Mouse (Mus musculus) CH12.LX (cell line): ENCODE data around the gene Naa25. TPM values are rescaled to one million over a fixed set of nuclear protein-coding genes. Genes with fewer than 3 reads are reported as not detected.

Source experiments
- DNase-seq: peaks from one replicate; pipeline ENCODE4 v3.0.0-alpha.2; 2013; ENCODE audit errors: extremely low read depth
- H3K27ac ChIP-seq: 2 replicates; pipeline ENCODE4 v1.5.1; 2012; ENCODE audit warnings: low read depth, mild to moderate bottlenecking, control low read depth, moderate library complexity; ENCODE audit not compliant: insufficient read depth
- H3K27me3 ChIP-seq: replicated peaks from 2 replicates; pipeline ENCODE3; 2012; ENCODE audit warnings: inconsistent platforms
- H3K36me3 ChIP-seq, 2 experiments: replicated peaks in 1 of 2; 2 replicates each; pipeline versions ENCODE3 to v1.6.1; 2012; ENCODE audit warnings: inconsistent platforms in 1 of 2, low read length in 1 of 2, mild to moderate bottlenecking in 1 of 2, mixed read lengths in 1 of 2, moderate library complexity in 1 of 2; ENCODE audit not compliant: control insufficient read depth in 1 of 2, insufficient read depth in 1 of 2
- H3K4me1 ChIP-seq, 2 experiments: 2 replicates each; pipeline ENCODE4 v1.6.1; 2012; ENCODE audit warnings: inconsistent platforms in 1 of 2, moderate library complexity in 1 of 2; ENCODE audit not compliant: insufficient read depth in 2 of 2, control insufficient read depth in 1 of 2
- H3K4me2 ChIP-seq: 2 replicates; pipeline ENCODE4 v1.6.1; 2012; ENCODE audit warnings: low read depth, mild to moderate bottlenecking, control low read depth; ENCODE audit not compliant: poor library complexity, insufficient read depth, severe bottlenecking
- H3K4me3 ChIP-seq, 3 experiments: fragments of 150-350 bp in 1 of 3; sonication (generic) in 1 of 3; replicated peaks in 1 of 3; 2 replicates each; pipeline versions ENCODE3 to v1.5.1; 2011 to 2012; ENCODE audit warnings: low read depth in 2 of 3, low read length in 2 of 3, mild to moderate bottlenecking in 2 of 3, moderate library complexity in 2 of 3, control low read depth in 1 of 3, improper control_type of control experiment in 1 of 3, inconsistent platforms in 1 of 3, mixed read lengths in 1 of 3; ENCODE audit not compliant: poor library complexity in 1 of 3
- H3K79me2 ChIP-seq: replicated peaks from 2 replicates; pipeline ENCODE4 v1.6.1; 2012; ENCODE audit warnings: mild to moderate bottlenecking, moderate library complexity; ENCODE audit not compliant: control insufficient read depth, poor library complexity, insufficient read depth, severe bottlenecking; ENCODE audit errors: extremely low read depth
- H3K9ac ChIP-seq: 2 replicates; pipeline ENCODE4 v1.6.1; 2012; ENCODE audit warnings: low read depth, mild to moderate bottlenecking, control low read depth, moderate library complexity; ENCODE audit not compliant: insufficient read depth
- H3K9me3 ChIP-seq: replicated peaks from 2 replicates; pipeline ENCODE3; 2012; ENCODE audit warnings: low read length, inconsistent platforms, mixed read lengths
- BHLHE40 ChIP-seq: IDR thresholded peaks from 2 replicates; pipeline ENCODE4 v1.6.1; 2011; ENCODE audit warnings: mild to moderate bottlenecking, low read depth, low read length, improper control_type of control experiment
- CHD1 ChIP-seq: IDR thresholded peaks from 2 replicates; pipeline ENCODE4 v1.6.1; 2012; ENCODE audit warnings: low read depth, low read length, improper control_type of control experiment, inconsistent platforms
- CHD2 ChIP-seq: IDR thresholded peaks from 2 replicates; pipeline ENCODE4 v1.6.1; 2011; ENCODE audit warnings: low read length, improper control_type of control experiment
- CTCF ChIP-seq, 2 experiments: IDR thresholded peaks in 1 of 2; conservative IDR thresholded peaks in 1 of 2; 2 replicates each; pipeline ENCODE4 v1.5.1; 2011 to 2012; ENCODE audit warnings: low read depth in 2 of 2, low read length in 2 of 2, improper control_type of control experiment in 1 of 2, inconsistent platforms in 1 of 2, mild to moderate bottlenecking in 1 of 2, moderate library complexity in 1 of 2
- E2F4 ChIP-seq: IDR thresholded peaks from 2 replicates; pipeline ENCODE4 v1.6.1; 2011; ENCODE audit warnings: low read depth, low read length, improper control_type of control experiment; ENCODE audit not compliant: insufficient replicate concordance
- ELF1 ChIP-seq: IDR thresholded peaks from 2 replicates; pipeline ENCODE4 v1.6.1; 2014; ENCODE audit warnings: low read depth, mild to moderate bottlenecking, inconsistent platforms, low read length, improper control_type of control experiment
- EP300 ChIP-seq: IDR thresholded peaks from 2 replicates; pipeline ENCODE4 v1.6.1; 2011; ENCODE audit warnings: low read length, improper control_type of control experiment
- ETS1 ChIP-seq: conservative IDR thresholded peaks from 2 replicates; pipeline ENCODE4 v1.6.1; 2012; ENCODE audit warnings: low read depth, mild to moderate bottlenecking, inconsistent platforms, low read length, improper control_type of control experiment, moderate library complexity
- GABPA ChIP-seq: IDR thresholded peaks from 2 replicates; pipeline ENCODE4 v1.6.1; 2012; ENCODE audit warnings: low read depth, low read length, improper control_type of control experiment, inconsistent platforms; ENCODE audit not compliant: insufficient replicate concordance
- HCFC1 ChIP-seq: IDR thresholded peaks from 2 replicates; pipeline ENCODE4 v1.6.1; 2012; ENCODE audit warnings: low read depth, mild to moderate bottlenecking, inconsistent platforms, low read length, improper control_type of control experiment
- IRF4 ChIP-seq: IDR thresholded peaks from 2 replicates; pipeline ENCODE4 v1.6.1; 2014; ENCODE audit warnings: low read depth, mild to moderate bottlenecking, inconsistent platforms, low read length, improper control_type of control experiment
- JUN ChIP-seq: IDR thresholded peaks from 2 replicates; pipeline ENCODE4 v1.6.1; 2011; ENCODE audit warnings: low read depth, mild to moderate bottlenecking, low read length, improper control_type of control experiment, moderate library complexity; ENCODE audit not compliant: insufficient read depth
- JUND ChIP-seq: conservative IDR thresholded peaks from 2 replicates; pipeline ENCODE4 v1.6.1; 2011; ENCODE audit warnings: low read depth, low read length, improper control_type of control experiment
- KAT2A ChIP-seq: IDR thresholded peaks from 2 replicates; pipeline ENCODE4 v1.6.1; 2012; ENCODE audit warnings: low read length, improper control_type of control experiment, inconsistent platforms; ENCODE audit not compliant: insufficient replicate concordance
- MAFK ChIP-seq: IDR thresholded peaks from 2 replicates; pipeline ENCODE4 v1.6.1; 2011; ENCODE audit warnings: low read length, improper control_type of control experiment; ENCODE audit not compliant: insufficient replicate concordance
- MAX ChIP-seq: IDR thresholded peaks from 2 replicates; pipeline ENCODE4 v1.6.1; 2011; ENCODE audit warnings: low read length, improper control_type of control experiment
- MAZ ChIP-seq: IDR thresholded peaks from 2 replicates; pipeline ENCODE4 v1.6.1; 2012; ENCODE audit warnings: low read depth, mild to moderate bottlenecking, inconsistent platforms, low read length, improper control_type of control experiment, moderate library complexity
- MEF2A ChIP-seq: IDR thresholded peaks from 2 replicates; pipeline ENCODE4 v1.6.1; 2014; ENCODE audit warnings: low read depth, mild to moderate bottlenecking, inconsistent platforms, low read length, improper control_type of control experiment, borderline replicate concordance
- MXI1 ChIP-seq: IDR thresholded peaks from 2 replicates; pipeline ENCODE4 v1.6.1; 2011; ENCODE audit warnings: mild to moderate bottlenecking, low read depth, low read length, improper control_type of control experiment
- MYC ChIP-seq: IDR thresholded peaks from 2 replicates; pipeline ENCODE4 v1.6.1; 2011; ENCODE audit warnings: low read depth, mild to moderate bottlenecking, improper control_type of control experiment, low read length
- NELFE ChIP-seq: IDR thresholded peaks from 2 replicates; pipeline ENCODE4 v1.6.1; 2011; ENCODE audit warnings: low read depth, low read length, improper control_type of control experiment
- NRF1 ChIP-seq: IDR thresholded peaks from 2 replicates; pipeline ENCODE4 v1.6.1; 2014; ENCODE audit warnings: low read depth, mild to moderate bottlenecking, inconsistent platforms, low read length, improper control_type of control experiment, moderate library complexity
- PAX5 ChIP-seq: IDR thresholded peaks from 2 replicates; pipeline ENCODE4 v1.6.1; 2012; ENCODE audit warnings: low read length, inconsistent platforms, mixed read lengths
- POLR2A ChIP-seq: IDR thresholded peaks from 2 replicates; pipeline ENCODE4 v1.6.1; 2011; ENCODE audit warnings: low read depth, mild to moderate bottlenecking, improper control_type of control experiment, low read length
- POLR2AphosphoS2 ChIP-seq: IDR thresholded peaks from 2 replicates; pipeline ENCODE4 v1.6.1; 2011; ENCODE audit warnings: low read depth, low read length, improper control_type of control experiment
- RAD21 ChIP-seq: IDR thresholded peaks from 2 replicates; pipeline ENCODE4 v1.6.1; 2011; ENCODE audit warnings: low read depth, mild to moderate bottlenecking, low read length, improper control_type of control experiment, moderate library complexity
- RCOR1 ChIP-seq: conservative IDR thresholded peaks from 2 replicates; pipeline ENCODE4 v1.6.1; 2012; ENCODE audit warnings: low read depth, mild to moderate bottlenecking, inconsistent platforms, low read length, improper control_type of control experiment
- SIN3A ChIP-seq: IDR thresholded peaks from 2 replicates; pipeline ENCODE4 v1.6.1; 2012; ENCODE audit warnings: low read length, improper control_type of control experiment, inconsistent platforms
- SMC3 ChIP-seq: IDR thresholded peaks from 2 replicates; pipeline ENCODE4 v1.6.1; 2011; ENCODE audit warnings: low read depth, low read length, improper control_type of control experiment
- TBP ChIP-seq: conservative IDR thresholded peaks from 2 replicates; pipeline ENCODE4 v1.6.1; 2011; ENCODE audit warnings: low read depth, low read length, improper control_type of control experiment
- TCF12 ChIP-seq: IDR thresholded peaks from 2 replicates; pipeline ENCODE4 v1.6.1; 2014; ENCODE audit warnings: low read depth, mild to moderate bottlenecking, inconsistent platforms, low read length, improper control_type of control experiment
- UBTF ChIP-seq: IDR thresholded peaks from 2 replicates; pipeline ENCODE4 v1.6.1; 2012; ENCODE audit warnings: low read depth, mild to moderate bottlenecking, inconsistent platforms, low read length, improper control_type of control experiment, moderate library complexity
- USF2 ChIP-seq: conservative IDR thresholded peaks from 2 replicates; pipeline ENCODE4 v1.6.1; 2011; ENCODE audit warnings: low read depth, low read length, improper control_type of control experiment
- ZC3H11A ChIP-seq: IDR thresholded peaks from 2 replicates; pipeline ENCODE4 v1.6.1; 2012; ENCODE audit warnings: low read depth, mild to moderate bottlenecking, inconsistent platforms, low read length, improper control_type of control experiment
- ZKSCAN1 ChIP-seq: IDR thresholded peaks from 2 replicates; pipeline ENCODE4 v1.6.1; 2012; ENCODE audit warnings: low read depth, inconsistent platforms, low read length, improper control_type of control experiment, borderline replicate concordance
- ZMIZ1 ChIP-seq: IDR thresholded peaks from 2 replicates; pipeline ENCODE4 v1.6.1; 2012; ENCODE audit warnings: low read depth, mild to moderate bottlenecking, inconsistent platforms, low read length, improper control_type of control experiment
- ZNF384 ChIP-seq: IDR thresholded peaks from 2 replicates; pipeline ENCODE4 v1.6.1; 2012; ENCODE audit warnings: low read depth, low read length, improper control_type of control experiment, inconsistent platforms
- dilution Hi-C: fragments of 300-500 bp; cut with MboI; formaldehyde crosslinking; loops from 2 replicates; pipeline ENCODE4 v1.14.3; 2020; ENCODE audit warnings: low sequenced_read_pairs; ENCODE audit not compliant: extremely low pct_unique_long_range_greater_than_20kb, extremely low pct_ligation_motif_present
- in situ Hi-C: fragments of 300-500 bp; cut with MboI; formaldehyde crosslinking; loops from 3 replicates; pipeline ENCODE4 v1.14.3; 2019; ENCODE audit warnings: low sequenced_read_pairs, low pct_ligation_motif_present, low pct_unique_long_range_greater_than_20kb, mixed read lengths
- polyA plus RNA-seq: library from polyadenylated mRNA; unstranded; fragments of >175 nt; gene quantifications from 2 replicates; pipeline ENCODE4 v1.2.1, GENCODE M21; 2012; ENCODE audit warnings: low read depth; ENCODE audit not compliant: insufficient read length
- total RNA-seq, 2 experiments: library from RNA; depleted of rRNA; stranded (reverse); fragments of 300-350 nt in 1 of 2; fragments of >200 nt in 1 of 2; gene quantifications; 2 replicates each; pipeline ENCODE4 v1.2.3; 2012 to 2014

Naa25 gene
- total RNA-seq (2012; rRNA removed) = 41.3 and 44.1 TPM in 2 replicates
- total RNA-seq (2014; rRNA removed) = 53.1 and 59.7 TPM in 2 replicates
- polyA plus RNA-seq = 60.3 and 66.0 TPM in 2 replicates

- H3K4me1 ChIP-seq = peaks cover 12 to 36% of the 10 kb centered on the region in 2 experiments; a peak in 3 of 4 replicates
- peak; percentile 84; the same call in 1 of the 2 replicates for TF ChIP-seq TBP
- TF ChIP-seq MAX = peak; percentile 84
- TF ChIP-seq E2F4 = no peak
- 0 out of 2 replicates have a peak, but pooled peaks have one; percentile 55 for TF ChIP-seq KAT2A
- TF ChIP-seq RCOR1 = no peak
- TF ChIP-seq CTCF (conservative IDR thresholded peaks at IDR 0.05 in 1 of 2, IDR thresholded peaks at IDR 0.05 in 1 of 2; ENCODE audit: low read depth in 2 of 2, low read length in 2 of 2) = no peak
- TF ChIP-seq JUND = no peak
- no peak for TF ChIP-seq EP300
- TF ChIP-seq CHD1 = no peak
- peak; percentile 84; the same call in 1 of the 2 replicates for TF ChIP-seq SIN3A
- peak; percentile 79 for TF ChIP-seq MXI1
- no peak for TF ChIP-seq BHLHE40
- TF ChIP-seq NRF1 = peak; percentile 92
- TF ChIP-seq POLR2AphosphoS2 = peak; percentile 83; the same call in 1 of the 2 replicates
- TF ChIP-seq RAD21 = no peak
- TF ChIP-seq MYC = peak; percentile 87; the same call in 1 of the 2 replicates
- TF ChIP-seq JUN = no peak
- peak; percentile 40; the same call in 1 of the 2 replicates for TF ChIP-seq MEF2A
- TF ChIP-seq ZNF384 = peak; percentile 100
- TF ChIP-seq ELF1 = peak; percentile 68; the same call in 1 of the 2 replicates
- TF ChIP-seq ZKSCAN1 = no peak
- no peak for TF ChIP-seq ETS1
- peak; percentile 89 for TF ChIP-seq ZMIZ1
- TF ChIP-seq MAZ = no peak
- peak; percentile 99 for TF ChIP-seq CHD2
- TF ChIP-seq IRF4 = no peak
- no peak for TF ChIP-seq SMC3
- TF ChIP-seq PAX5 = no peak
- TF ChIP-seq HCFC1 = peak; percentile 84
- peak; percentile 95 for TF ChIP-seq NELFE
- TF ChIP-seq GABPA = no peak
- TF ChIP-seq TCF12 = peak; percentile 78
- TF ChIP-seq ZC3H11A = no peak
- TF ChIP-seq MAFK = no peak
- TF ChIP-seq UBTF = no peak
- TF ChIP-seq USF2 = no peak
- peak; percentile 95 for TF ChIP-seq POLR2A
Measured at GRCm38 (mm10) chr5:121397187-121398145, at the start of gene Naa25. Naa25 (plus strand) TSS chr5:121397936.

More at GRCm38 (mm10) chr5:121397187-121398145, at the start of gene Naa25:
- H3K9me3 ChIP-seq = no peaks in the 10 kb centered on the region
- H3K4me3 ChIP-seq = peak within 1 kb of the TSS; percentile 84 to 94 (median 84)
- in situ Hi-C loops = no loop called here
- H3K79me2 ChIP-seq = peaks cover 45% of the 10 kb centered on the region
- H3K36me3 ChIP-seq = peaks cover 6 to 27% of the 10 kb centered on the region in 2 experiments
- peak; percentile 98 for DNase-seq
- peak within 1 kb of the TSS; percentile 35 for H3K27ac ChIP-seq
- H3K27me3 ChIP-seq = no peaks in the 10 kb centered on the region
- dilution Hi-C loops = no loop called here
- peak within 1 kb of the TSS; percentile 82 for H3K4me2 ChIP-seq
- H3K9ac ChIP-seq = peak within 1 kb of the TSS; percentile 77
